Mouse (Mus musculus): ENCODE measurements at regions not wholly inside any gene's neighbourhood (a gene's known extent, or its start where the extent isn't known, plus 50 kb on each side); places are given as distances from the start of the nearest gene placed in this dataset.

DNA sequence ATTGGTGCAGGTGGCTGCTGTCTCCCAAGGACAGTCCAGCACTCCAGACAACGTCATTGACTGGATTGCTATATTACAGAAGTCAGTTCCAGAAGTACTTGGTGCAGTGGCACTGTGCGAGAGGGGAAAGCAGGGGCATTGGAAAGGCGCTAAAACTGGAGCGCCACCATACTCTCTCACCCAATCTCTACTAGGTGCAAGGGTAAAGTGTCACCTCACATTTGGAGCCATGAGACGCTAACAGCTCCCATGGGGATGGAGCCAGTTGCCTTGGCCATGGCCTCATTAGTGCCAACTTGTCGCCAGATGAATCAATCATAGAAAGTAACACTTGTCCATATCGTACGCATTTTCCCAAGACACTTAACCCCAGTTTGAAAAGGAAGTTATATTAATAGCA, 1617.2 kb upstream of the Gulo start:
- DNase-seq (ENCODE audit: low spot score in 2 of 2): no peak

DNA sequence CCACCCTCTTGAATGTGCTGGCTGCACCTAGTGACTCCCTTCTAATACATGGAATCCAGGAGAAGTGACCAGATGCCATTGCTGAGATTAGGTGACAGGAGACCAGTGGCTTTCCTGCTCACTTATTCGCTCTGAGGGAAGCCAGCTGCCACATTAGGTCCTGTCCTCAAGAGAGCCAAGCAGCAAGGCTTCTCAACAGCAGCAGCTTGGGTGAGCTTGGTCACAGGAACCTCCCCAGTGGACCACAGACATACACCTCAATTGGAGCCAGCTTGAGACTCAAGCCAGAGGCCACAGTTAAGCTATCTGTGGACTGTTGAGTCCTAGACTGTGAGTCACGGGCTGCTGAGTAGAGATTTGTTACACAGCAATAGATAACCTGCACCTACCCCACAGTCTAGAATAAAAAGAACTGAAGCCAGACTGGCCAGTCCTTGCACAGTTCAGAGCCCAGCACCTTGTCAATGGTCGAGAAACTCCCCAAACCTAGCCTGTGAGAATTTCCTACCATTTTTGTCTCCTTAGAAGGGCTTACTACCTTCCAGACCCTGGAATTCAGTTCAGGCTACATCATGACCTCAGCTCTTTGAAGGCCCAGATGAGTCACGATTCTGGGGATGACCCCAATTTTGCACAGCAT, 1615.0 kb upstream of the Gulo start:
- no peak for DNase-seq (ENCODE audit: low spot score in 2 of 2)

DNA sequence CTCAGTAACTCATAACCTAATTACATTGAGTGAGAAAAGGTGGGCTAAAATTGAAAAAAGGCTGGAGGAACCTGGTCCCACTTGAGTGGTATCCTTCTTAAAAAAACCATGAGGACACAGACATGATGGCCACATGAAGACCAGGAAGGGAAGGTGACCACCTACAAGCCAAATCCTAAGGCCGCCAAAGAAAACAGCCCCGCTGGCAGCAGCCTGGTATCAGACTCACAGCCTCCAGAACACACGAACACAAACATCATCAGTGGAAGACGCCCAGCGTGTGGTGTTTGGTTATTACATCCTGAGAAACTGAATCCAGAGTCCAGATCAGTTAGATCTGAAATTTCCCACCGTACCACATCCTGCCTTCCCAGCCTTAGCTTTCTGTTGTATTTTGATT, 1613.9 kb upstream of the Gulo start:
- DNase-seq (ENCODE audit: low spot score in 2 of 2): no peak

DNA sequence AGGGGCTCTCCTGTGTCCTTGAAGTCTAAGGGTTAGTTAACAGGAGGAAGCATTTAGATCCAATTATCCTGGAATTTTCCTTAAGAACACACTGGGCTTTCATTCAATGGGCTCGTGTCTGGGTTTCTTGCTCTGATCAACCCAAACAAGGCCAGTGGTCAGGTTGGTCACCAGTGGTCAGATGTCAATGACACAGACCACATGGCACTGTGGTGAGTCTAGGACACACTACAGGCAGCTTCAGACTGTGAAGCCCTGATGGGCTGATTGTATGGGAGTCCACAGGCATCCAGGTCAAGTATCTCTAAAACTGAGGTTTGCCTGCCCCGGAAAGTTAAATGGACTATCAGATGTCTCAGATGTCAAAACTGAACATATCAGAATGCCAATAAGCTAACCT, 1612.5 kb upstream of the Gulo start:
- no peak for DNase-seq (ENCODE audit: low spot score in 2 of 2)

DNA sequence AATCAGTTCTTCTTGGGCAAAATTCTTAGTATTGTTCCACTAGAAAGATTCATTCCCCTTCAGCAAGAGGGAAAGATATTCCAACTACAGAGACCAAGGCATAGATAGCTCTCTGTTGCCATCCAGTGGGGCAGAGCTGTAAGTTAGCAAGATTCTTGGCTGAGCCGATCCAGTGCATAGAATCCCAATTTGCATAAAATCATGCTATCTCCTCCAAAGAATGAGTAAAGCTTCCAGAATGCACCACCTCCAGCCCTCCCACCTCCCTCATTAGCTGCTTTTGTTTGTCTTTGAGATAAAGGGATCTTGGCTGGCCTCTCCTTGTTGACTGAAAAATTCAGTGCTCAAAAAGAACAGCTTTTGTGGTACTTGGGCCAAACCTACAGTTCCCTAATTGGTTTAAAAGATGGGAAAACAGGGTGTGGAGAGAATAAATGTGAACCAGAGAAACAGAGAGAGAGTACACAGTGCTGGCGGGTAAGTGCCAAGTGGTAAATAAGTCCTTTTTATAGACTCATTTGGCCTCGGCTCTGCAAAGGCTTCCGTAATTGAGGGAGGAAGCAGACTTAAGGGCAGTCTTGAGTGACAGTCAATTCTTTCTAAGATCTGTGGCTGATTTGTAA, 1612.0 kb upstream of the Gulo start:
- peak; percentile 7 to 74 for DNase-seq (ENCODE audit: low spot score in 2 of 2)

DNA sequence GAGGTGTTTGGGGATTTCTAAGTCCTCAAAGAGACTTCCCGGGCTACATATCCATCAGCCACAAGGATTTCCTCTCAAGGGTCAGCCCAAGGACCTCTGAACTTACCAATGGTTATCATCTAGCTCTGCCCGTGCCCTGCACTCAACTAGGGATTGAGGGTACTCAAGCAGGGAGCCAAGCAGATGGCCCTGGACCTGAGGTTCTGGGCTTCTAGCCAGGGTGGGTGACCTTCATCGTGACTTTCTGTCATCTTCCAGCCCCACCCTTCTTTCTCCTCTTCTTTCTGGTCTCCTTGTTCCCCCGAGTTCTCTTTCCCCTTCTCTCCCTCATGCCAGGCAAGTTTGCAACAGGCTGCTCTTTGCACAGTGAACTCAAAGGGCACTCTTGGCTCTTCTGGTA, 1610.6 kb upstream of the Gulo start:
- no peak for DNase-seq (ENCODE audit: low spot score in 2 of 2)

DNA sequence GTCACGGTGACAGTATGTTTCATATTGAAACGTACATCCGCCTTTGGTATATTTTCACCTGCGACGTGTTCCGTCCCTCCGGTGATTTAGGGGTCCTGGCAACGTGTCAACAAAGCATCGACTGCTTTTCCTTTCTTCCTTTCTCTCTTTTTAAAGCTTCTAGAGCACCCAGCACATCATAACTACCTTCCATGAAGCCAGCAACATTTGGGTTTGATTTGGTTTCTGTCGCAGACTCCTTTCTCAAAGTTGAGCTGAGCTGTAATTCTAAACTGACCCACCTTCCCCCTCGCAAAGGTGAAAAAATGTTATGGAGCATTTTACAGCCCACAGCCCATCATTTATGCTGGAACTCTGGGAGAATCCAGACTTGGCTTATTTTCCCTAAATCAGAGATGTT, 1605.4 kb upstream of the Gulo start:
- no peak for DNase-seq (ENCODE audit: low spot score in 2 of 2)

DNA sequence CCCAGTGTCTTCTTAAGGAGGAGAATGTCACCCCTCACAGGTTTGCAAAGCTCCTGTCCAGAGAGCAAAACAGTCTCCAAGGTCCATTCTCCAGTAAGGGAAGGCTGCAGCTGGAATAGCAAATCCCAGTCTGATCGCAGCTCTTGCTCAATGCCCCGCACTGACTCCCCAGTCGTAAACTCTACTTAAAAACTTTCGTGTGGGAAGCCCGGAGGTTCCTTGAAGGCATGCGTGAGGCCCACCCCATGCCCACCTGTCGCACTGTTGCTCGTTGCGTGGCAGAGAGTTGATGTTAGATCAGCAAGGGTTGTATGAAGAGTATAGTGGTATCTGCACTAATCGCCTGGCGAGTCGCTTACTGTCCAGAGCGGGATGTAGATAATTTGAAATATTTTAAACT, 1604.7 kb upstream of the Gulo start:
- no peak for DNase-seq (ENCODE audit: low spot score in 2 of 2)

DNA sequence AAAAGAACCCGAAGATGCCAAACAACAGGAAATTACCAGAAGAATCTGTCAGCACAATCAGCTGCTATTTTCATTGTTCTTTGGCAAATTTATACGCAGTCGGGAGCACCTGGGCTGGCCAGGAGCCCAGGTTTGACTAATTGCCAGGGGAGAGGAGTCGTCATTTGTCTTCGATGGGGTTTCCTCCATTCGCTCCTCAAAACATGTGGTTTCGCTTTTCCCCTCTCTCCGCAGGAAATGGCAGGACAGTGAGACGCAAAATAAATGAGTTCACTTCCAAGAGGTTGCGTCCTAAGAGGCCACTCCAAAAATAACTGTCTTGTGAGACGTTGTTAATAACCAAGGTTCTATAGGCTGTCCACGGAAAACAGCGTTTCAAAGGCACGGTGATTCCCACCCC, 1604.2 kb upstream of the Gulo start:
- no peak for DNase-seq (ENCODE audit: low spot score in 2 of 2)

DNA sequence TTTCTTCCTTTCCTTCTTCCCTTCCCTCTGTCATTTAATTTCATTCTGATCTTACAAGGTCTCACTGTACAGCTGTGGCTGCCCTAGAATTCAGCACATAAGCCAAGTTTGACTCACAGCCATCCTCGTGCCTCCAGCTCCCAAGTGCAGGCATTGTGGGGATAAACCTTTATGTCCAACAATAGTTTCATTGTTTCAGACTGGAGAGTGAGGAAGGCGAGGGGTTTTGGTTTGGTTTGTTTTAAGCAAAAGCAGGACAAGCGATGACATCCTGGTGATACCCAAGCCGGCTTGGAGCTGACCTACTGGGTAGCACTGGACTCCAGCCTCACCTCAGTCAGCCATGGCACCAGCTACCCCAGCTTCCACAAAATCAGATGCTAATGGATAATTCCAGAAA, 1603.5 kb upstream of the Gulo start:
- no peak for DNase-seq (ENCODE audit: low spot score in 2 of 2)

DNA sequence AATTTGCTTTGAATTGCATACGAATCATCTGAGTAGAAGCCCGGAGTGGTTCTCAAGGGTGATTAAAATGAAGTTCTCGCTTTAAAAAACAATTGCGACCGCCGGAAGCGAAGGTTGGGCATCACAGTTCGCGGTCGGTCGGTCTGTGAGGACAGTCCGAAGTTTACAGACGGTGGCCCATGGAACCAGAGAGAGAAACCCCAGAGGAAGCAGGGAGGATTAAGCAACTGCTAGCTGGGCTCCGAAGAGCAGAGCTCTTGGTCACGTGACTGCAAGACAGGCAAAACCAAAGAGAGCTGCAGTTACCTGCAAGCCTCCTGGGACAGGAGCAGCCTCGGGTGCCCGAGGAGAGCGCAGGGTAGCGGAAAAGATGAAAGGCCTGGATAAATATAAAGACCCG, 1599.3 kb upstream of the Gulo start:
- no peak for DNase-seq (ENCODE audit: low spot score in 2 of 2)

DNA sequence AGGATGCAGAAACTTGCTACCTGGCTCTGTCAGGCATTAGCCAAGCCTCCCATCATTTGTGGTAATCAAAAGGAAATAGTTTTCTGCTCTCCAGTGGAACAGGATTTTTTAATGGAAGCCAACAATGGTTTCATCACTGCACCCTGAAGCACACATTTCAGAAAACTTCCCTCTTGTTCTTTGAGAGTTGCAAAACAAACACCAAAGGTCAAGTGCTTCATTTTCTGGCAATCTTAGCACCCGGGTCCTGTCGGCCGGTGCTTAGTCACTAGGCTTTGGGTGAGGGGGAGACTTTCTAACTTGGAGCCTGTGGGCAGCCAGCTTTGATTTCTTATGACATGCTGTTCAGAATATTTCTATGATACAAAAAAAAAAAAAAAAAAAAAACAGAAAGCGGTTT, 1594.0 kb upstream of the Gulo start:
- DNase-seq (ENCODE audit: low spot score in 2 of 2): no peak

DNA sequence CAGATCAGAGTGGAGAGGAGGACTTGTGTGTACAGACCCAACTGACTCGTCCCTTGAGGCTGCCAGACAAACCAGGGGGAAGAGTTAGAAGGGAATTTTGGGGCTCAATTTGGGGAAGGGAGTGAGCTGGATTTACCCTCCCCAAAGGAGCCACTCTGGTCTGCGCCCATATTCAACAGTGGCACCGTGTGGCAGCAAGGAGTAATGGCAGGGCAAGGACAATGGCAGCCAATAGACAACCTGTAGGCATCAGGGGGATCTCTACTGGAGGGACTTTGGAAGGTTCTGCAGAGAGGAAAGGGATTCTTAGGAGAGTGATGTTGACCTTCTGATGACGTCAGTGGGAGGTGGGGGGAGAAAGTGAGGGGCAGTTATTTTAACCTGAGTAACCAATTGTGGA, 1590.7 kb upstream of the Gulo start:
- DNase-seq (ENCODE audit: low spot score in 2 of 2): peak in 1 of 2 experiments; percentile 4

DNA sequence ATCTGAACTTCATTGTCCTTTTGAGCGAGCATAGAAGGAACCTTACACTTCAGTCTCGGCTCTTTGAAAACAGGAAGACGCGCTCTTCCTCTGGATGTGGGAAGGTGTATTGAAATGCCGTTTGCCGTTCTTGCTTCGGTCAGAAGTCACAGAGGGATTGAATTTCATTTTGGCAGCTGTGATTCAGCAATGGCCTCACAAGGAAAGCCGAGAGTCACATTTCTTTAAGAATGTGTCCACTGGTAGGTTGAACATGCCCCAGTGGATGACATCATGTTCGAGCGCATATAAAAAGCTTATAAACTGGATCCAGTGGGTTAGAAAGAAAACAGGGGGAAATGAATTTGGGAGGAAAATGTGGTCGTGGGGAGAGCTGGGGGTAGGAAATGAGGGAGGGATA, 1579.6 kb upstream of the Gulo start:
- no peak for DNase-seq (ENCODE audit: low spot score in 2 of 2)

DNA sequence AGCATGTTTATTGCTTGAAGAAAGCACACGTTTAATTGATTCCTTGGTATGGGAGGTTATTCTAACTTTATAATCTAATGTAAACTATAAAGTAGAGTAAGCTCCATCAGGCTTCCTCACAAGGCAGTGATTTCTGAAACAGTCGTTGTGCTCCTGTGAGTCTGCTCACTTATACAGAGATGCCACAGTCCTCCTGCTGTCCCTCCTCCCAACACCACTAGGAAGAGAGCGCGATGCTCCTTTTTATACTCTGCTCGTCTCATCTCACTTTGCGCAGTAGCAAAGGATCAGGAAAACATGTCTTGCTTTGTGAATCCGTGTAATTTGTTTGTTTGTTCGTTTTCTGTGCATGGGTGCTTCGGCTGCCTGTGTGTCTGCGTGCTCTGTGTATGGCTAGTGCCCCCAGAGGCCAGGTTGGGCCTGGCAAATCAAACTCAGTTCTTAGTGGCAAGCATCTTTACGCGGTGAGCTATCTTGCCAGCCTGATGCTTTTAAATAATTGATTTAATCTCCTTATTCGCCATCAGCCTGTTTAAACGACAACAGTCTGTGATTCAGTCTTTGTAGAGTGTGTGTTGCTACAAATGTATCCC, 1575.5 kb upstream of the Gulo start:
- no peak for DNase-seq (ENCODE audit: low spot score in 2 of 2)

DNA sequence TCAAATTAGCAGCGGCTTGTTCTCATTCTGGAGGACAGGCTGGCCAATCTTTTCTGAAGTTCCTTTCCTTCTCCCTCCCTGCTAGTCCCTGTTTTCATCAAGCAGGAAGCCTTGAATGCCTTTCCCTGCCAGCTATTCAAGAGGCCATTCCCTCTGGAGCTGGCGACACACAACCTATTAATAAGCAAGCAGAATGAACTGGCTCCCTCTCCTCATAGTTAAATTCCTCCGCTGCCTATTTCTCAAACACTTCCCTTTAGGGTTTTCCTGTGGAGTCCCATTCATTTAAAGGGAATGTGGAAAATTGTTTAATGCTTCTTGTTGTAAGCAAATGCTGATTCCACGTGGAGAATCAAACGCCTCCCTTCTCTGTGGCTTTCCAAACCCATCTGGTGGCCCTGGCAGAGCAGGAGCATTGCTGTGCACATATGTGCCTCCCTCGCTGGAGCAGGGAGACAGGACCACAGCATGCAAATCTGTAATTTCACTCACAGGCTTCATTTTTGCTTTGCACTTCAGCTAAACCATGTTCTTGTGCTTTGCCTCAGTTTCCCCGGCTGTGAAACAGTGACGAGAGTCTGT, 1573.3 kb upstream of the Gulo start:
- DNase-seq (ENCODE audit: low spot score in 2 of 2): no peak

DNA sequence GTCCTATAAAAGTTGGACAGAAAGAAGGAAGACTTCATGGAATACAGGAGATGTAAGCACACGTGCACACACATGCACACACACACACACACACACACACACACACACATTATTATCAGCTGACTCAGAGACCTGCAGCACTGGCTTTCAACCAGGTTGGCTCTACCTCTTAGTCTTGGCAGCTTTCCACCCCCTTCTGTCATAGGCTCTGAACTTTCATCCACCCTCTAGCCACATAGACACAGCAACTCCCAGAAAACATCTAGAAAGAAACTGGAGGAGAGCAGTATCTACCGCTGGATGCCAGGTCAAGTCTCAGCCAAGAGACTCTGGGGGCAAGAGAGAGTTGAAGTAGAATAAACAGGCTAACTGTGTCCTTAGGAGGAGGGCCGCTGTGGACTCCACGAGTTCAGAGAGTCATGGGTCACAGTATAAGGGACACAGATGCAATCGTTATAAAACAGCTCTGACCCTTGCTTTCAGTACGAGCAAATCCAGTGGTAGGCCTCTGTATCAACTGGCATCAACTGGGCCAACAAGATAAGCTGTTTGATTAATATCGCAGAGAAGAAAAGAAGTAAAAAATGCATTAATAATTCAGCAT, 1565.4 kb upstream of the Gulo start:
- no peak for DNase-seq (ENCODE audit: low spot score in 2 of 2)

DNA sequence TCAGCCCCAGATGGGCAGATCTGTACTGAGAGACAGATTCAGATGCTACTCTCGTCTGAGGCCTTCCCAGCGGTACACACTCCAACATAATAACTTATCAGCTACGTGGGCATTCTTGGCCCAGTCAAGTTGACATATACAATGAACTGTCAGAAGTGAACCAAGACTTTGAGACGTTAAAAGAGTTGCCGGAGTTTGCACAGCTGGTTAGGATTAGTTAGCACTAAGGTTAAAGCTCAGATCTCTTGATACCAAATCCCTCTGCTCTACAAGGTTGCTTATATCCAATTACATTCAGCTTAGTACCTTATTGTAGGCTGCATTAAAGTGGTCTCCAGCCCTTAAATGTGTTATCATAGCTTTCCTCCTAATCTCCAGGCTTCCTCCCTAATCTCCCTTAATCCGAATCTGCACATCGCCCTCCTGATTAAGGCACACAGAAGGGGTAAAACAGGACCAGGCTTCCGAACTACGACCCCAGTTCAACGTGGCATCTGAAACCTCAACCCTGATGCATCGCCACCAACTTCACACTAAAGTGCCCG, 1564.5 kb upstream of the Gulo start:
- no peak for DNase-seq (ENCODE audit: low spot score in 2 of 2)

DNA sequence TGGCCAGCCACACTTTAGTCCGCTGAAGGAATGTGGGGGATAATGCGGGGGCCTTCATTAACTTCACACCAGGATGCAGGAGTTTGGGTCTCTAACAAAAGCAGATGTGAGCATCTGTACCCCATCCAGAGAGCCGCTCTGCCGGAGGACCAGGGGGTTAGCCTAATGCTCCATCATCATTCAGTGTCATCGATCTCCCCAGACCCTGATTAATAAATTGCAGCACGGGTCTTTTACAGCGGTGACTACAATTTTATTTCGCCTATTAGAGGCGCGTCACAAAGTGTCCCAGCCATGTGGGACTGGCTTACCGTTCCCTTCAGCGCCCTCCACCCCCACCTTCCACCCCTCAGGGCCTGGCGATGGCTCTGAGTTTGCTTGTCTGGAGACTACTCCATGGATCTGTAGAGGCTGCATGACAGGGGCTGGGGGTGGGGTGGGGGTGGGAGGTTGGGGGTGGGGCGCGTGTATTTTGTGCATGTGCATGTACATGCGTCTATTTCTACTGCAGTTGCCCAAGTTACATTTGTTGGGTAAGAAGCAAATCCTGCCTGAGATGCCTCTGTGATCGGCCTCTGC, 1560.8 kb upstream of the Gulo start:
- DNase-seq (ENCODE audit: low spot score in 2 of 2): no peak

DNA sequence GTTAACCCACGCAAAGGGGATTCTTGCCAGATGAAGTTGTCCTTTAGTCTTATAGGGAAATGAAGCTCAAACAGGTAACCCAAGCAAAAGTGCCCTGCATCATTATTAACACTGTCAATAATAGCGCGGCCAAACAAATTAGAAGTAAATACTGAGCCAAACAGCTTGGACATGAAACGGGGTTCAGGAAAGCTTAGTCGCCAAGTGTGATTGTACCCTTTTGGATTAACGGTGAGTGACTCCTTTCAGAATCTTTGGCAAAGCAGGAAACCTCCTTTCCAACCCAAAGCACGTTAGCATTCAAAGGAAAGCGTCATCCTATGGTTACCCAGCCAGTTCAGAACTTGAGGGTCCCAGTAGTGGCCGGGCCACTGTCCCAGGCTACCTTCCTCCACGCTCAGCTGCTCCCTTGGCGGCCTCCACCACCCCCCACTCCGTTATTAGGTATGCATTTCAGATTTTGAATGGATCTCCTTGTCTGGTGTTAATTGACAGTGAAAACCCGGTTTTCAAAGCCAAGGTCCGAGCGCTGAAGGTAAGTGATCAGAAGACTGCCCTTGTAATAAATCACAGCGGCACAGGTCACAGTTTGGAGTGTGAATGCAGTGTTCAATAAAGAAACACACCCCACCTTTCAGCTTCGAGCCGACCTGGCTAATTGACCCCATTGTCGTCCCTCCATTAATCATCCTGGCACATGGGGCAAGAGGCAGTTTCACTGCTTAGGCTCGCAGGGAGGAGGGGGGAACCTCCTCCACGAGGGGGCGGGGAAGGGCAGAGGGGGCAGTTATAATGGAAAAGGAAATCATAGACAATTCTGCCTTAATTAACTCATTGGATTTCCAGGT, 1560.1 kb upstream of the Gulo start:
- no peak for DNase-seq (ENCODE audit: low spot score in 2 of 2)

DNA sequence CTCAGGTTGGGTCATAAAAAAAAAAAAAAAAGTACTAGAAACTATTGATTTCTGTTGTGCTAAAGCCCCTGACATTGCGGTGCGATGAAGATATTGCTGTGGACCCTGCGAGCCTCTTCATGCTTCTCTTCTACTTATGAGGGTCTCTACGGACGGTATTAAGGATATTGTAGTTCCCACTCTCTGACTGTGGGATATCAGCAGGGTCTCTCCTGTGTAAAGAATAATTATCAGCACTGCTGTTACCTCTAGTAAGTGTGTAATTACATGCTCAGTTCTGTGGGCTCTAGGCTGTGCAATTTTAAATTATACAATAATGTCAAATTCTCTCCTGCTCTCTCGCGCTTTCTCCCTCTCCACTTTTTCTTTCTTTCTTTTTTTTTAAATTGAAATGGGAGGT, 1545.9 kb upstream of the Gulo start:
- DNase-seq (ENCODE audit: low spot score in 2 of 2): no peak

All from left cerebral cortex, adult 9 months (tissue).